Comparison of ENCODE assay signal across 21 mouse cellular contexts in the genomic region with DNA sequence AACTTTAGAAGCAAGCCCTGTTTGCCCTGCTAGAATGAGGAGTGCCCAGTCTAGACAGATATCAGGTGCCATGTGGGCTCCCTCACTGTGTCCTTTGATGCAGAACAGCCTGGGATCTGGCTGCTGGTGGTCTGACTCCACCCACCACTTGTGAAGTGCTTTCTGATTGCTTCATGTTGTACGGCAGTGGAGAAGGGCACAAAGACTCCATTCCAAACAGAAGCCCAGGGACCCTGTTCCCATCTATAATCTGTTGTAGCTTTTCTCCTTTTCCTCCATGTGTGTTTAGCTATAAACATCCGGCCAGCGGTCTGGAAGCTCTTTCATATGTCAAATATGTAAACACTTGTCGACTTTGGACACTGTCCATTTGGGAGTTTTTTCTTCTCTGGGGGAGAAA. TPM values are rescaled to one million over a fixed set of nuclear protein-coding genes. Genes with fewer than 3 reads are reported as not detected.
A peak's percentile ranks its signal among the peaks of the same experiment; 100 is the strongest.
DNase-seq lines count a peak whose midpoint lies in the region; ATAC-seq and TF ChIP-seq lines count a peak whose summit lies in the region.
"Had no signal": no experiment of that assay in that cellular context is flagged by ENCODE, and none has a peak within 500 bp of the region (broad histone marks: within the 10 kb centered on the region; RNA-seq: fewer than 3 reads in every experiment).

No protein-coding gene starts in this region.

- no peaks in the 10 kb centered on the region for H3K27me3 ChIP-seq in kidney, embryonic 14.5 days (ENCODE audit: control insufficient read depth, insufficient read depth, low read length)
- H3K27me3 ChIP-seq in lung, postnatal 0 days (replicated peaks; ENCODE audit: insufficient read depth, low read length): no peaks in the 10 kb centered on the region
- no peaks in the 10 kb centered on the region for H3K27me3 ChIP-seq in stomach, embryonic 16.5 days (ENCODE audit: control insufficient read depth, insufficient read depth, low read length)
- no peaks in the 10 kb centered on the region for H3K27me3 ChIP-seq in hindbrain, embryonic 14.5 days (ENCODE audit: control insufficient read depth, insufficient read depth, low read length)
- H3K27me3 ChIP-seq: heart, embryonic 12.5 days; hindbrain, embryonic 15.5 days; limb, embryonic 15.5 days; liver, embryonic 15.5 days; megakaryocyte, embryonic 14.5 days had no signal

- H3K27ac ChIP-seq in kidney, embryonic 14.5 days (ENCODE audit: low read depth, low read length): no peak overlapping the region
- 0 out of 2 replicates have a peak overlapping the region, but pooled peaks have one; percentile 2 for H3K27ac ChIP-seq in bone marrow macrophage, adult 2 months (ENCODE audit: insufficient read depth, low read depth, low read length)
- H3K27ac ChIP-seq in lung, postnatal 0 days (ENCODE audit: low read length): 0 out of 2 replicates have a peak overlapping the region, but pooled peaks have one; percentile 14
- peak overlapping the region; percentile 43 for H3K27ac ChIP-seq in stomach, embryonic 16.5 days (ENCODE audit: low read length)
- H3K27ac ChIP-seq in hindbrain, embryonic 14.5 days: no peak overlapping the region
- H3K27ac ChIP-seq: hindbrain, embryonic 15.5 days; limb, embryonic 15.5 days; liver, embryonic 15.5 days had no signal

- H3K9me3 ChIP-seq in kidney, embryonic 14.5 days (ENCODE audit: control insufficient read depth, low read length): no peaks in the 10 kb centered on the region
- no peaks in the 10 kb centered on the region for H3K9me3 ChIP-seq in lung, postnatal 0 days (ENCODE audit: low read length)
- H3K9me3 ChIP-seq in stomach, embryonic 16.5 days (replicated peaks; ENCODE audit: control insufficient read depth, low read length): no peaks in the 10 kb centered on the region
- H3K9me3 ChIP-seq in hindbrain, embryonic 14.5 days (ENCODE audit: control insufficient read depth, low read length): no peaks in the 10 kb centered on the region
- H3K9me3 ChIP-seq: G1E; heart, embryonic 12.5 days; hindbrain, embryonic 15.5 days; limb, embryonic 15.5 days; liver, embryonic 15.5 days had no signal

- peak; percentile 75; the same call in 1 of the 2 replicates for ATAC-seq in kidney, embryonic 14.5 days (ENCODE audit: low FRiP score, low TSS enrichment)
- ATAC-seq in lung, postnatal 0 days: peak; percentile 83
- ATAC-seq in stomach, embryonic 16.5 days (ENCODE audit: insufficient read depth, low FRiP score): peak; percentile 48; the same call in 1 of the 2 replicates
- ATAC-seq in hindbrain, embryonic 14.5 days (ENCODE audit: low FRiP score): no peak

- 68% methylated on average over 4 of the region's 4 CpGs for WGBS in kidney, embryonic 14.5 days
- 22% methylated on average over 4 of the region's 4 CpGs for WGBS in lung, postnatal 0 days
- WGBS in stomach, embryonic 16.5 days: 41% methylated on average over 4 of the region's 4 CpGs
- 83% methylated on average over 4 of the region's 4 CpGs for WGBS in hindbrain, embryonic 14.5 days

- no peak overlapping the region for H3K4me3 ChIP-seq in kidney, embryonic 14.5 days (ENCODE audit: low read length)
- H3K4me3 ChIP-seq in bone marrow macrophage, adult 2 months (ENCODE audit: insufficient read depth, low read length): no peak overlapping the region
- no peak overlapping the region for H3K4me3 ChIP-seq in lung, postnatal 0 days (ENCODE audit: low read depth, low read length)
- H3K4me3 ChIP-seq in stomach, embryonic 16.5 days (replicated peaks; ENCODE audit: low read length): no peak overlapping the region
- no peak overlapping the region for H3K4me3 ChIP-seq in hindbrain, embryonic 14.5 days (replicated peaks; ENCODE audit: low read length)
- H3K4me3 ChIP-seq: heart, embryonic 12.5 days; hindbrain, embryonic 15.5 days; limb, embryonic 15.5 days; liver, embryonic 15.5 days; megakaryocyte, embryonic 14.5 days; myocyte had no signal

- DNase-seq in kidney, adult 8-10 months: no peak
- DNase-seq in lung, postnatal 0 days (ENCODE audit: low spot score): peak; percentile 63
- DNase-seq in retina, postnatal 1 day: no peak
- no peak for DNase-seq in hindbrain, embryonic 14.5 days (ENCODE audit: low spot score)
- DNase-seq: cerebellum, adult 2 months; kidney, adult 18-20 months; layer of hippocampus, postnatal 36 days; midbrain, embryonic 14.5 days had no signal

- no peak overlapping the region for H3K9ac ChIP-seq in kidney, embryonic 14.5 days (ENCODE audit: low read depth, low read length)
- H3K9ac ChIP-seq in lung, postnatal 0 days (replicated peaks; ENCODE audit: low read depth): no peak overlapping the region
- no peak overlapping the region for H3K9ac ChIP-seq in stomach, embryonic 16.5 days (ENCODE audit: low read length)
- no peak overlapping the region for H3K9ac ChIP-seq in hindbrain, embryonic 14.5 days
- H3K9ac ChIP-seq: heart, embryonic 12.5 days; hindbrain, embryonic 15.5 days; limb, embryonic 15.5 days; liver, embryonic 15.5 days had no signal

- TF ChIP-seq POLR2A in bone marrow macrophage, adult 2 months (IDR thresholded peaks at IDR 0.05; ENCODE audit: borderline replicate concordance, low read depth, low read length): no peak

- no peaks in the 10 kb centered on the region for H3K4me1 ChIP-seq in kidney, embryonic 14.5 days (ENCODE audit: control insufficient read depth, insufficient read depth, low read length)
- H3K4me1 ChIP-seq in bone marrow macrophage, adult 2 months (ENCODE audit: control insufficient read depth, insufficient read depth, low read length): peaks cover 30% of the 10 kb centered on the region
- H3K4me1 ChIP-seq in lung, postnatal 0 days (ENCODE audit: insufficient read depth, low read depth, low read length): 0 out of 2 replicates have a peak, but pooled peaks cover 13% of the 10 kb centered on the region
- peaks cover 11% of the 10 kb centered on the region; the same call in 1 of the 2 replicates for H3K4me1 ChIP-seq in stomach, embryonic 16.5 days (ENCODE audit: control insufficient read depth, insufficient read depth, low read length)
- no peaks in the 10 kb centered on the region for H3K4me1 ChIP-seq in hindbrain, embryonic 14.5 days (replicated peaks; ENCODE audit: control insufficient read depth, insufficient read depth, low read length)
- H3K4me1 ChIP-seq: heart, embryonic 12.5 days; hindbrain, embryonic 15.5 days; limb, embryonic 15.5 days had no signal

- TF ChIP-seq EP300 in lung, postnatal 0 days (IDR thresholded peaks at IDR 0.05): peak; percentile 63

- peaks cover 55% of the 10 kb centered on the region for H3K36me3 ChIP-seq in kidney, embryonic 14.5 days (ENCODE audit: control insufficient read depth, insufficient read depth, low read length)
- 0 out of 2 replicates have a peak, but pooled peaks cover 11% of the 10 kb centered on the region for H3K36me3 ChIP-seq in lung, postnatal 0 days (ENCODE audit: insufficient read depth, low read length)
- peaks cover 20% of the 10 kb centered on the region for H3K36me3 ChIP-seq in stomach, embryonic 16.5 days (ENCODE audit: control insufficient read depth, insufficient read depth, low read length)
- peaks cover 88% of the 10 kb centered on the region for H3K36me3 ChIP-seq in hindbrain, embryonic 14.5 days (replicated peaks; ENCODE audit: control insufficient read depth, insufficient read depth)

- TF ChIP-seq CTCF in bone marrow macrophage, adult 2 months (IDR thresholded peaks at IDR 0.05; ENCODE audit: low read depth, low read length): no peak
- TF ChIP-seq CTCF in lung, postnatal 0 days (IDR thresholded peaks at IDR 0.05): no peak

- H3K4me2 ChIP-seq in kidney, embryonic 14.5 days (replicated peaks; ENCODE audit: low read depth, low read length): no peak overlapping the region
- no peak overlapping the region for H3K4me2 ChIP-seq in lung, postnatal 0 days (replicated peaks; ENCODE audit: low read depth, low read length)
- no peak overlapping the region for H3K4me2 ChIP-seq in stomach, embryonic 16.5 days (ENCODE audit: low read depth, low read length)
- no peak overlapping the region for H3K4me2 ChIP-seq in hindbrain, embryonic 14.5 days (replicated peaks)
- H3K4me2 ChIP-seq: heart, embryonic 12.5 days; hindbrain, embryonic 15.5 days; limb, embryonic 15.5 days; liver, embryonic 15.5 days had no signal

RNA-seq across cellular contexts. Expression of a gene that starts 37.2 kb away (rescaled TPM):
- polyA plus RNA-seq in kidney, embryonic 14.5 days (2014; fragmentation: Nextera tagmentation; extraction: Ambion mirVana): not detected in 2 replicates
- polyA plus RNA-seq in bone marrow macrophage, adult 2 months (2012; ENCODE audit: insufficient read depth, insufficient read length, missing spikeins): not detected in 2 replicates
- not detected in 2 replicates for polyA plus RNA-seq in lung, postnatal 0 days (2015; fragmentation: Nextera tagmentation; extraction: Ambion mirVana)
- not detected in 2 replicates for polyA plus RNA-seq in stomach, embryonic 16.5 days (2015; fragmentation: Nextera tagmentation; extraction: Ambion mirVana)
- polyA plus RNA-seq in hindbrain, embryonic 14.5 days (2014; fragmentation: Nextera tagmentation; extraction: Ambion mirVana): 0.44 and 0.51 TPM in 2 replicates
- polyA plus RNA-seq: cerebellum, adult 2 months; forebrain, embryonic 11.5 days; G1E; gonadal fat pad, adult 2 months; heart, embryonic 12.5 days; hindbrain, embryonic 15.5 days; limb, embryonic 15.5 days; liver, embryonic 15.5 days; midbrain, embryonic 14.5 days; myocyte; neural tube, embryonic 14.5 days had no signal

Comparison
In these comparisons a context has a peak if more than half of its experiments do, and no peak if none do; other contexts are left out.
1. H3K27ac ChIP-seq: peak in bone marrow macrophage, adult 2 months (single experiment), lung, postnatal 0 days (single experiment) and stomach, embryonic 16.5 days (single experiment); none in kidney, embryonic 14.5 days (single experiment) and hindbrain, embryonic 14.5 days (single experiment).